Mouse (Mus musculus): ENCODE data around the gene Cenpp.

Gene Cenpp

DNA sequence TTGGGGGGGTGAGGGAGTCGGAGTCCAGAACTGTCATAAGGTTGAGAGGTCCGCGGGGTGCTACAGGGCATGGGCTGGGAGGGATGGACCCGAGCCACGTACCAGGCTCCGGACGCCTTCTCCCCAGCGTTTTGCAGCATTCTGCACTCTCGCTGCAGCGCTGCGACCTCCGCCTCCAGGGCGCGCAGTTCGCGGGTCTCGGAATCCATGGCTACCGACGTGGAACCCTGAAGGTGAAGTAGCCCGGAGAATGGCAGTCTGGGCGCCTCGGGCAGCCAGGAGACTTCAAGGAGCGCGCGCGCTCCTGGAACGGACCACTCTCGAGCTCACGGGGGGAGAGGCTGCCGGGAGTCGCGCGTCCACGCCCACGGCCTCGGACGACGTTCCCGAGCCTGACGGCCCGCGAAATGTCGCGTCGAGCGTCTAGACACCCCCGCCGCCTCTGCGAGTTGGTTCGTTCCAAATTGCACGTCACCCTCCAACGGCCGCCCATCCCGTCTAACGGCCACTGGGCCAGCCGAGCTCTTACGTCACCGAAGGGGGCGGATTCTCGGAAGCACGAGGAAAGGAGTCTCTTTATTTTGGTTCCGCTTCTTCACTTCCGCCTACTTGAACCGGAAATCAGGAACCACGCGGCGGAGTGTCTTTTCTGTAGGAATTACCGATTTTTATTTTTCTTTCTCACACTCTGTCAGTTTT lies at the start of gene Cenpp, which contains the start of gene Nol8:
Gene Cenpp (minus strand): TSS at position 305 of the 699 bp plus-strand sequence.
Gene Nol8 (plus strand): TSS at position 598 of the 699 bp plus-strand sequence.
- DNase-seq (ENCODE audit: low read depth) = peak; percentile 100

DNA sequence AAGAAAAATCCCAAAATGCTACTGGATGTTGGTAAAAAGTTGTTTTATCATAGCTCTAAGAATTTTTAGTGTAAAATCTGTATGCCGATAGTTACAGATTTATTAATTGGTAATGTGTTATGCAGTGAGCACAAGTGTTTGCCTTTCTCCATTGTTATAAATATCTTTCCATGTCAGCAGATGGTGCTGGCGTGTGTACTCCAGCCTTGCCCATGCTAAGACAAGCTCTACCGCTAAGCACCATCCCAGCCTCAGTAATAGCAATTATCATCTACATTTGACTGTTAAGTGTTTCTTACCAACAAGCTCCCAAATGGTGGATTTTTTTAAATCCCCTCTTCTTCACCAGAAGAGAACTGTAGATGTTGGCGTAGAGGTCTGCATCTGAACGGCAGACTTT lies 38.5 kb upstream of the Cenpp start:
- DNase-seq (ENCODE audit: low read depth) = no peak

GRCm38 (mm10) chr13:49684266-49684665 lies 31.7 kb upstream of the Cenpp start:
- DNase-seq (ENCODE audit: low read depth) = no peak

GRCm38 (mm10) chr13:49682233-49682846 lies 29.8 kb upstream of the Cenpp start:
- DNase-seq (ENCODE audit: low read depth) = no peak

GRCm38 (mm10) chr13:49681351-49682232 lies 29.0 kb upstream of the Cenpp start, which contains the start of gene Iars:
Iars (plus strand) TSS chr13:49682100.
- peak; percentile 99 for DNase-seq (ENCODE audit: low read depth)

- no peak for DNase-seq (ENCODE audit: low read depth)
Measured at GRCm38 (mm10) chr13:49677793-49678192, 25.2 kb upstream of the Cenpp start.

DNA sequence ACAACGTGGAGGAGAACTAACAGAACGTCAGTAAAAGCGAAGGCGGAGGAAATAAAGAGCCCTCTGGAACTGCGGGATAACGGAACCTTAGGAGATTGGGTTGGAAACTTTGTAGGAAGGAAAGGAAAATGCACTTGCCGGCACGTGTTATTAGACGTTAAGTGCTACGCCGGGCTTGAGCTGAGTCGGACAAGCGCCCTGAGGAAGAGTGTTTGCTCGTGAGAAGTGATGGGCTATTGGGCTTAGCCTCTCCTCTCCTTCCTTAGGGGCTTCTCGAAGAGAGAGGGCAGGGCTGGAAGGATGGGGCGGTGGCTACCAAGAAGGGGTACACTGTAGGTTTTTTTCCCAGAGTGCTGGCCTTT lies 576 bp upstream of the Cenpp start:
- no peak for DNase-seq (ENCODE audit: low read depth)

GRCm38 (mm10) chr13:49651781-49652351 lies 719 bp downstream of the Cenpp start:
- no peak for DNase-seq (ENCODE audit: low read depth)

- no peak for DNase-seq (ENCODE audit: low read depth)
Measured at GRCm38 (mm10) chr13:49651136-49651535, 1.4 kb downstream of the Cenpp start.

GRCm38 (mm10) chr13:49646019-49646418 lies 6.6 kb downstream of the Cenpp start:
- no peak for DNase-seq (ENCODE audit: low read depth)

- peak; percentile 57 for DNase-seq (ENCODE audit: low read depth)
Measured at GRCm38 (mm10) chr13:49644731-49645529, 7.7 kb downstream of the Cenpp start.

GRCm38 (mm10) chr13:49643669-49644362 lies 8.8 kb downstream of the Cenpp start:
- no peak for DNase-seq (ENCODE audit: low read depth)

GRCm38 (mm10) chr13:49642650-49643049 lies 9.9 kb downstream of the Cenpp start:
- no peak for DNase-seq (ENCODE audit: low read depth)

GRCm38 (mm10) chr13:49639965-49640364 lies 12.6 kb downstream of the Cenpp start:
- no peak for DNase-seq (ENCODE audit: low read depth)

DNA sequence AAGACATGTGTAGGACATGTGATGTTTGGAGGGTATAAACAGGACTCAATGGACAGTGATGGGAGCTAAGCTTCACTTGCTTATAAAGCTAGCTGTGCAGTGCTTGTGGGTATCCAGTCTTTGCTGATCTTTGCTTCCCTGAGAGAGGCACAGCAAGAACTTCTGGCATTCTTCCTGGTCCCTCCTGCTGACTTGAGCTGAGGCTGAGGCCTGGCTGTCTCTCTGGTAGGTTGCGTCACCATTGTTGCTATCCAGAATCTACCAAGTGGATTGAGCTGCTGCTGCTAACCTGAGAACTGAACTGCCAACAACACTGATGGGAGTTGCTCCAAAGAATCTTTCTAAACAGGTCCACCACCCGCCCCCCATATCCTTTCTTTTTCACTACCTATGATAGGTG lies 23.5 kb downstream of the Cenpp start:
- no peak for DNase-seq (ENCODE audit: low read depth)

- no peak for DNase-seq (ENCODE audit: low read depth)
Measured at GRCm38 (mm10) chr13:49628167-49628566, 24.4 kb downstream of the Cenpp start.

- no peak for DNase-seq (ENCODE audit: low read depth)
Measured at GRCm38 (mm10) chr13:49623216-49623615, 29.4 kb downstream of the Cenpp start.

DNA sequence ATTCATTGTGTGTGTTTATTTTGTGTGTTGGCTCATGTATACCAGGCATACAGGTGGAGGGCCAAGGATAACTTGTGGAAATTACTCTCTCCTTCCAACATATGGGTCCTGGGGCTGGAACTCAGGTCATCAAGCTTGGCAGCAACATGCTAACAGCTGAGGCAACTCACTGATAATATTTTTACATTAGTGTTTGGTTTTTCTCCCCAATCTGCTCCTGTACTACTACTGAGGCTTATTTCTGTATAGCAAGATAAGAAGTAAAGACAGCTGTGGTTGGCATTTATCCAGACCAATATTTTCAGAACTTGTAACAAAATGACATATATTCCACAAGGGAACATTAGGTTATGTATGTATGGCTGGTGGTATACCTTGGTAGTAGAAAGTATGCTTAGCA lies 34.2 kb downstream of the Cenpp start:
- no peak for DNase-seq (ENCODE audit: low read depth)

DNA sequence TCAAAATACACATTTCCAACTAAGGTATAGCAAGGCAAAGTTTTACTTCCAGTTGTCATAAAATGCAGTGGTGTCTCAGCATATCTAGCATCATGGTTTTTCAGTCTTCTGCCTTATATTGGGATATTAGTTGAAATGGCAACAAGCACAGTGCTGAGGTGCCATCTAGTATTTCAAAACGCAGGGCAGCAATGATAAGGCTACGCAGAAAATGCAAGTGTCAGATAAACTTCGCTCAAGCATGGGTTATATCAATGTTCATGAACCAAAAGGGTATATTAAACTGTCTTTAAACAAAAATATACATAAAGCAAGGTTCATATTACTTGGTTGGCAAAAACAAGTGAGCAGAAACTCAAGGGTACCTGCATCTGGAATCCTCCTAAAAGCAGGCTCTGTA lies 35.6 kb downstream of the Cenpp start:
- DNase-seq (ENCODE audit: low read depth) = no peak

GRCm38 (mm10) chr13:49608589-49609322 lies 43.8 kb downstream of the Cenpp start:
- DNase-seq (ENCODE audit: low read depth) = no peak
